7 mouse cellular contexts compared by ENCODE assay signal in genomic region chr3:84814157-84814761, GRCm38 (mm10). TPM values are rescaled to one million over a fixed set of nuclear protein-coding genes. Genes with fewer than 3 reads are reported as not detected.
DNase-seq lines count a peak whose midpoint lies in the region; ATAC-seq lines count a peak whose summit lies in the region.

No protein-coding gene starts in this region.

- ATAC-seq in embryonic facial prominence, embryonic 12.5 days (ENCODE audit: insufficient number of reproducible peaks, insufficient read depth, low FRiP score, low TSS enrichment): peak; percentile 98
- ATAC-seq in limb, embryonic 11.5 days (ENCODE audit: insufficient number of reproducible peaks, low FRiP score, low TSS enrichment, low read depth): peak; percentile 98
- ATAC-seq in midbrain, embryonic 14.5 days (ENCODE audit: low FRiP score, low TSS enrichment): peak; percentile 99

- H3K36me3 ChIP-seq in embryonic facial prominence, embryonic 12.5 days: no peaks in the 10 kb centered on the region
- H3K36me3 ChIP-seq in limb, embryonic 11.5 days (ENCODE audit: control insufficient read depth, insufficient read depth, low read length): no peaks in the 10 kb centered on the region
- no peaks in the 10 kb centered on the region for H3K36me3 ChIP-seq in midbrain, embryonic 14.5 days (ENCODE audit: control insufficient read depth, insufficient read depth, low read length)

- H3K27ac ChIP-seq in embryonic facial prominence, embryonic 12.5 days: peak overlapping the region; percentile 94
- H3K27ac ChIP-seq in limb, embryonic 11.5 days (replicated peaks; ENCODE audit: low read depth, low read length): peak overlapping the region; percentile 84
- H3K27ac ChIP-seq in midbrain, embryonic 14.5 days (replicated peaks; ENCODE audit: low read depth, low read length): peak overlapping the region; percentile 93

- H3K4me2 ChIP-seq in embryonic facial prominence, embryonic 12.5 days (replicated peaks): peak overlapping the region; percentile 95
- peak overlapping the region; percentile 100 for H3K4me2 ChIP-seq in limb, embryonic 11.5 days (ENCODE audit: low read depth, severe bottlenecking)
- H3K4me2 ChIP-seq in midbrain, embryonic 14.5 days (ENCODE audit: low read length): peak overlapping the region; percentile 100

- H3K4me1 ChIP-seq in embryonic facial prominence, embryonic 12.5 days: peaks cover 20% of the 10 kb centered on the region
- peaks cover 12% of the 10 kb centered on the region; the same call in 1 of the 2 replicates for H3K4me1 ChIP-seq in limb, embryonic 11.5 days (ENCODE audit: control insufficient read depth, insufficient read depth, low read length)
- peaks cover 20% of the 10 kb centered on the region for H3K4me1 ChIP-seq in midbrain, embryonic 14.5 days (ENCODE audit: control insufficient read depth, insufficient read depth, low read length)

- peak overlapping the region; percentile 82 for H3K9ac ChIP-seq in embryonic facial prominence, embryonic 12.5 days
- H3K9ac ChIP-seq in limb, embryonic 11.5 days (ENCODE audit: low read length): peak overlapping the region; percentile 85
- peak overlapping the region; percentile 82 for H3K9ac ChIP-seq in midbrain, embryonic 14.5 days (replicated peaks; ENCODE audit: low read length)

- WGBS in embryonic facial prominence, embryonic 12.5 days: 1% methylated on average over 41 of the region's 60 CpGs
- under 1% methylated on average over 43 of the region's 60 CpGs for WGBS in limb, embryonic 11.5 days
- WGBS in midbrain, embryonic 14.5 days: under 1% methylated on average over 56 of the region's 60 CpGs

- peak overlapping the region; percentile 77 for H3K4me3 ChIP-seq in embryonic facial prominence, embryonic 12.5 days
- H3K4me3 ChIP-seq in limb, embryonic 11.5 days (ENCODE audit: low read depth, low read length): peak overlapping the region; percentile 97
- peak overlapping the region; percentile 97 for H3K4me3 ChIP-seq in midbrain, embryonic 14.5 days (replicated peaks; ENCODE audit: low read depth, low read length)

- H3K27me3 ChIP-seq in embryonic facial prominence, embryonic 12.5 days: no peaks in the 10 kb centered on the region
- H3K27me3 ChIP-seq in limb, embryonic 11.5 days (ENCODE audit: control insufficient read depth, insufficient read depth, low read length): no peaks in the 10 kb centered on the region
- no peaks in the 10 kb centered on the region for H3K27me3 ChIP-seq in midbrain, embryonic 14.5 days (ENCODE audit: control insufficient read depth, insufficient read depth, low read length)

- DNase-seq in adrenal gland, postnatal 25 days: peak; percentile 100
- DNase-seq in heart, adult 11 months: peak; percentile 100
- peak; percentile 100 for DNase-seq in kidney, adult 18-20 months
- peak; percentile 100 for DNase-seq in limb, embryonic 11.5 days (ENCODE audit: low spot score)
- peak; percentile 100 for DNase-seq in midbrain, embryonic 14.5 days
- peak; percentile 100 for DNase-seq in spleen, adult 18-20 months

- no peaks in the 10 kb centered on the region for H3K9me3 ChIP-seq in embryonic facial prominence, embryonic 12.5 days
- no peaks in the 10 kb centered on the region for H3K9me3 ChIP-seq in limb, embryonic 11.5 days (ENCODE audit: control insufficient read depth, low read length)
- no peaks in the 10 kb centered on the region for H3K9me3 ChIP-seq in midbrain, embryonic 14.5 days (ENCODE audit: control insufficient read depth, low read length)

RNA-seq across cellular contexts. Expression of gene Fbxw7, which starts 0.8 kb away (rescaled TPM):
- total RNA-seq in adrenal gland, postnatal 25 days (2021): 19.3 and 22.1 TPM in 2 replicates
- polyA plus RNA-seq in embryonic facial prominence, embryonic 12.5 days (2016; fragmentation: Nextera tagmentation; extraction: Ambion mirVana): 13.8 and 14.1 TPM in 2 replicates
- 8.5 and 9.5 TPM in 2 replicates for polyA plus RNA-seq in limb, embryonic 11.5 days (2014; fragmentation: Nextera tagmentation; extraction: Ambion mirVana)
- polyA plus RNA-seq in midbrain, embryonic 14.5 days (2014; fragmentation: Nextera tagmentation; extraction: Ambion mirVana): 24.7 and 26.7 TPM in 2 replicates

Comparison
In these comparisons a context has a peak if more than half of its experiments do, and no peak if none do; other contexts are left out.
1. Peak in every context shown above with its lines: DNase-seq, ATAC-seq, H3K4me3 ChIP-seq and H3K27ac ChIP-seq.